Mouse (Mus musculus) heart, adult 2 months (tissue): ENCODE data around the gene Csnk2a1.

Source experiments
- CTCF ChIP-seq: fragments of 200-600 bp; IDR thresholded peaks from 2 replicates; pipeline ENCODE4 v1.8.1; 2022; ENCODE audit warnings: antibody characterized with exemption, mild to moderate bottlenecking, moderate library complexity
- EP300 ChIP-seq: fragments of 200-500 bp; IDR thresholded peaks from 2 replicates; pipeline ENCODE4 v1.6.1; 2011; ENCODE audit warnings: low read depth, low read length, control low read depth; ENCODE audit not compliant: insufficient read depth
- POLR2A ChIP-seq: fragments of 200-500 bp; IDR thresholded peaks from 2 replicates; pipeline ENCODE4 v1.6.1; 2011; ENCODE audit warnings: mild to moderate bottlenecking, low read depth, low read length, control low read depth; ENCODE audit not compliant: insufficient read depth

DNA sequence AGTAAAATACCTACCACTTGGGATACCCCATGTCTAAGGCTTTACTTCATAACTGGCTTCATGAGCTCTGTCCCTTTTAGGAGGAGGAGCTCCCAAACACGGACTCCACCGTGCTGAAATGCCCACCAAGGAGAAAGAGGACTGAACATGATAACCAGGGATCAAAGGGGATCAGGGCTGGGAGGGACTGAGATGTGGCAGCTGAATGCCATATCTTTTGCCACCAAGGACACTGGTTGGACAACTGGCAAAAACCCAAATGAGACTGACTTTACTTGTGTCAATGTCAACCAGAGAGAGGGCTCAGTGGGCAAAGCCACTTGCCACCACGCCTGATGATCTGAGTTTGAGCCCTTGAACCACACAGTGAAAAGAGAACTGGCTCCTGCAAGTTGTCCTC, 98.2 kb downstream of the Csnk2a1 start:
- TF ChIP-seq CTCF (no peak), EP300 (no peak), POLR2A (no peak)
